Mouse (Mus musculus) left cerebral cortex, postnatal 25 days (tissue): ENCODE measurements around the gene Methig1. TPM values are rescaled to one million over a fixed set of nuclear protein-coding genes. Genes with fewer than 3 reads are reported as not detected.
"Not testable (repeated sequence)": the region's sequence is repeated elsewhere in the genome, so short reads cannot be mapped to it uniquely, and the experiment has no call there.

Source experiments
- DNase-seq, 2 experiments: peaks; one replicate each; pipeline ENCODE4 v3.0.0; 2022; ENCODE audit warnings: low spot score in 2 of 2, mixed read lengths in 1 of 2
- intact Hi-C: fragments of 180-260 bp; cut with DNase I; formaldehyde crosslinking; loops from one replicate; pipeline ENCODE4 v1.15.1; 2025
- total RNA-seq, 2 experiments: library from RNA; stranded (reverse); gene quantifications; 2 replicates each; pipeline ENCODE4 v1.2.3; 2021

Methig1 gene
- total RNA-seq, 2 experiments from 2014 or later: not detected

- intact Hi-C loops: loop anchor here (5.0 kb wide), 1 partner anchor 35 kb away; no protein-coding TSS in a partner anchor
- DNase-seq: not testable (repeated sequence)
Measured at GRCm38 (mm10) chr15:100332077-100332961, 20.6 kb upstream of the Methig1 start.

DNA sequence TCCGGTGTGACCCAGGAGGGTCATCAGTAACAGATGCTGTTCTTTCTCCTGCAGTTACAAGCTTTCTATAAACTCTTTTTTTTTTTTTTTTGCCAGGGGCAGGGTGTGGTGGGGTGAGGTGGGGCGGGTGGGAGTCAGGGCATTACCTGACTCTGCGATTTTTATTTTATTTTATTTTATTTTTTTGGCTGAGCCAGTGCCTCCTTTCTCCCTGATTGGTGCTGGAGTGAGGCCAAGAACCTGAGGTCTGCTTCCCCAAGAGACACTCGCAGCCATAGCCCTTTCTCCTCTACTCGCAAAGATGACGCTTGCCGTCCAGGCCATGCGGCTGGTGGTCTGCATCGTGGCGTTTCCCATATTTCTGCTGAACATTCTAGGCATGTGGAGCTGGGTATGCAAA, 18.3 kb upstream of the Methig1 start, which contains the start of gene Mettl7a3:
Mettl7a3 (plus strand) TSS at position 301 of the 400 bp plus-strand sequence.
- DNase-seq: no peak
- intact Hi-C loops: loop anchor here (5.0 kb wide), 1 partner anchor 33 kb away; no protein-coding TSS in a partner anchor

DNA sequence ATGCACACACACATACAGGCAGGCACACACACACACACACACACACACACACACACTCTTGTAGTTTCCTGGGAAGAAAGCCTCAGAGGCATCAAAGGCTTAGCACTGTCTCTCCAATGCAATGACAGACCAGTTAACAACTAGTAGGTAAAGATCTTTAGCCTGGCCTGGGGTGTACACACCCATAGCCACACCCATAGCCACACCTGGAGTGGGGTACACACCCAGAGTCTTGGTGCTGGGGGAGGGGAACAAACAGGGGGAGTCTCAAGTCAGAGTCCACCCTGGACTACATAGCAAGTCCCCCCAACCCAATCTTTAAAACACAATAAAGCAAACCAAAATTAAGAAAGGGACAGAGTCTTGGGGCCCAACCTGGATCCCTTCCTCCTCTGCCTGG, 15.6 kb upstream of the Methig1 start:
- intact Hi-C loops, DNase-seq: not testable (repeated sequence)

GRCm38 (mm10) chr15:100337847-100338246, 15.1 kb upstream of the Methig1 start:
- peak; percentile 26 to 39 for DNase-seq
- intact Hi-C loops: loop anchor here (1.0 kb wide), 1 partner anchor 30 kb away; no protein-coding TSS in a partner anchor

- DNase-seq, intact Hi-C loops: not testable (repeated sequence)
Measured at GRCm38 (mm10) chr15:100341314-100341980, 11.5 kb upstream of the Methig1 start.

DNA sequence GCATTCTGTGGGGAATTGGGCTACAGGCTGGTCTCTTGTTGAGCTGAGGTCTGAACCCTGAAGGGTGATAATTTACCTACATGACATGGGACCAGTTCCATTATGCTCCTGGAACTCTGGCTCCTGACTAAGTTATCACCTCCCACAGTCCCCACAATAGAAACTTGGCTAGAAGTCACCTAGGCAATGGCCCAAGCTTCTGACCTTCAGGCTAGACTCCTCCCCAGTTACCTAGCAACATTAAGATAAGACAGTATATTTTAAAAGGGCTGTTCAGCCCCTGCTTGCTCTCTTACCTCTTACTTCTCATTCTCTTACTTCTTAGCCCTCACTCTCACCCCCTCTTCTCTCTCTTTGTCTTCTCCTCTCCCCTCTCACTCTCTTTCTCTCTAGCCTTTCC, 7.5 kb upstream of the Methig1 start:
- DNase-seq: no peak
- intact Hi-C loops: no loop called here

- DNase-seq: no peak
Measured at GRCm38 (mm10) chr15:100346761-100347160, 6.2 kb upstream of the Methig1 start.

GRCm38 (mm10) chr15:100349496-100349895, 3.5 kb upstream of the Methig1 start:
- intact Hi-C loops: no loop called here
- DNase-seq: no peak

More at GRCm38 (mm10) chr15:100346761-100347160, 6.2 kb upstream of the Methig1 start:
- intact Hi-C loops: no loop called here

DNA sequence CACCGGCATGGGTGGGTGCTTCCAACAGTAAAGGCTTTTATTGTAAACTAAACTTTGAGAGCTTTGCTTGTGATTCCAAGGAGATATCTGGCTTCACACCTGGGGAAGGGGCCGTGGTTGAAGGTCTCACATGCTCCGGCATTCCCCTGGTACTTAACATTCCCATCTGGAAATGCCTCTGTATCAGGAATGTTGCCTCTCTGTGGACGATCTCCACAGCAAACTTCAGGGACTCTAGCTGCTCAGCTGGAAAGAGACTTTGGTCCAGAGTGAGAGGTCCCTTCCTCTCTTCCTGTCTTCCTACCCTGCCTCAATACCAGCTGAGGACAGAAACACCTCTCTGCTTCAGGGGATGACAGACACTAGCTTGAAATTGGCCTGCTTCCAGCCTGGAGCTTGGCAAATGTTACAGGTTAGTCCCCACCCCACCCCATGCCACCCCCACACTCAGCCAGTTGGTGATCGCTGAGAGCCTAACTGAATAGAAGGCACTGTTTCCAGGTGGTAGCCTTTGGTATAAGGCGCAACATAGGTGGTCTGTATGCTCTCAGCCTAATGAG, 1.4 kb upstream of the Methig1 start:
- no peak for DNase-seq
- intact Hi-C loops: no loop called here

GRCm38 (mm10) chr15:100353399-100353798, 450 bp downstream of the Methig1 start:
- DNase-seq, intact Hi-C loops: not testable (repeated sequence)

DNA sequence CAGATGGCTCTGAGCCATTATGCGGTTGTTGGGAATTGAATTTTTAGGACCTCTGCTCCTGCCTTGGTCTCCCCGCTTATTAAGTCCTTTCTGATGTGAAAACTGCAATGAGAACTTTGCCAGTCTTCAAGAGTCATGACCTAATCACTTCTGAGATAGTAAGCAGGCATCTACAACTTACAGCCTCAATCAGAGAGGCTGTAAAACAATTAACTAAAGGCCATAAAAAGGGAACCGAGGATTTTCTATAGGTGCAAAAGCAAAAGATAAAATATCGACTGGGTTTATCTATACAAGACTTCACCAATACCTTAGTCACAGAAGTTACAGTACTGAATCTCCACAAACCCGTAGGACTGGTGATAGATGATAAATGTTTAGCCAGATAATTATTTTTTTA, 2.9 kb downstream of the Methig1 start:
- DNase-seq: no peak

GRCm38 (mm10) chr15:100364242-100364641, 11.3 kb downstream of the Methig1 start, which contains the start of gene Higd1c:
Higd1c (plus strand) TSS chr15:100364542.
- intact Hi-C loops: no loop called here
- no peak for DNase-seq

More for the DNA sequence above, 2.9 kb downstream of the Methig1 start:
- intact Hi-C loops: no loop called here

DNA sequence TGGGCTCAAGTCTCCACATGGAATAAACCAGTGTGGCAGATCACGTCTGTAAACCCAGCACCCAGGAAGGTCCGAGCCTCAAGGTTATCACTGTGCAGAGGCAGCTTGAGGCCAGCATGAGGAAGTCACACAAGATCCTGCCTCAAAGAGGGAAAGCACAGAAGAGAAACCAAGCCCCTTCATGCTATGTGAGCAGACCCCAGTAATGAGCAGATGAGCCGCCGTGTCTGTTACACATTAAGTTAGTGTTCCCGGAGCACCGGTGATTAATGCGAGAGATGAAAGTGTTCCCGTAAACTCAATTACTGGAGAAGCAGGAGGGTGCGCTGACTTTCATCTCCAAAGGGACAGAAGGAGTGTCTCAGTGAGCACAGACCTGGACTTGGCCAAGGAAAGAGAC, 13.0 kb downstream of the Methig1 start:
- intact Hi-C loops: loop anchor here (5.0 kb wide), 1 partner anchor 34 kb away; the partner anchor contains the start of gene Mettl7a3
- not testable (repeated sequence) for DNase-seq

GRCm38 (mm10) chr15:100367119-100367518, 14.2 kb downstream of the Methig1 start:
- intact Hi-C loops: loop anchor here (5.0 kb wide), 1 partner anchor 35 kb away; the partner anchor contains the start of gene Mettl7a3
- DNase-seq: no peak

DNA sequence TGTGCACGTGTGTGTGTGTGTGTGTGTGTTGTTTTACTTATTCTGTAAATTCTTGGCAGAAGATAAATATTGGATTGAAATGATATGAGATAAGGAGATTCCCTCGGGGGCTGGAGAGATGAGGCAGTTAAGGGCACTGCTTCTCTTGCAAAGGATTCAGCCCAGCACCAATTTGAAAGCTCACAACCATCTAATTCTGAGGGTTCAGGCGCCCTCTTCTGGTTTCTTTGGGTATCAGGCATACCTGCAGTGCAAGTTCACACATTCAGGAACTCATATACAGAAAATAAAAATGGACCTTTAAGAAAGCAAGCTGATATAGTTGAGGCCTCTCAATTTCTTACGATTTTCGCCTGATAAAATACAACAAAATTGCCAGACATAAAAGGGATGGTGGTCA, 22.1 kb downstream of the Methig1 start:
- intact Hi-C loops: no loop called here
- DNase-seq: peak; percentile 72 to 85

- DNase-seq: peak in 1 of 2 experiments; percentile 15
- intact Hi-C loops: not testable (repeated sequence)
Measured at GRCm38 (mm10) chr15:100377847-100378505, 25.0 kb downstream of the Methig1 start.

DNA sequence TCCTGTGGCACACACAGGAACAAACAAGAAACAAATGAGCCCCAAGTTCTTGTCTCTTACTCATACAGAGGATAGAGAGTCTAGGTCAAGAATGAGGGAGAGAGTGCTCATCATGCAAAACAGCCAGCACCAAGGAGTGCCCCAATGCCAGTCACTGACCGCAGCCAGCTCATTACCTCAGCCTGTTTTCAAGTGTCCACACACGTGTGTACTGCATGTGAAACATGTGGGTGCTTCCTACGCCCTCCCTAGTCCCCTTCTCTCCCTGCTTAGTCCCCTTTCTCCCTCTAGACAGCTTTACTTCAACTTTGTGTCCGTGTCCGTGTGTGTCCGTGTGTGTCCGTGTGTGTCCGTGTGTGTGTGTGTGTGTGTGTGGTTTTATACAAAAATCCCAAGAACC, 26.7 kb downstream of the Methig1 start:
- intact Hi-C loops: no loop called here
- no peak for DNase-seq

DNA sequence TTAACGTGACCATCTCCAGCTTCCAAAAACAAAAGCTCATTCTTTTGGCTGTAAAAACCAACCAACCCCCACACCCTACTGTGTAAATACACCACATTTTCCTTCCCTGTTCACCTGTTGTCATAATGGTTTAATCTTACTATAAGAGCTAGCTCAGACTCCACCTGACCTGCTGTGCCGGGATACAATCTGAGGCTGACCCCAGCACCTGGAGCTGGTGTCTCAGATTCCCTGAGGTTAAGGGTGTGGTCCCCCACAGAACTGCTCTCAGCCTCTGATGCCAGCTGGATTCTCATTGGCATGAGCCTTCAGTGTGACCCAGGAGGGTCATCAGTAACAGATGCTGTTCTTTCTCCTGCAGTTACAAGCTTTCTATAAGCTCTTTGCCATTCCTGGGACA, 27.2 kb downstream of the Methig1 start:
- DNase-seq: no peak
- intact Hi-C loops: no loop called here

DNA sequence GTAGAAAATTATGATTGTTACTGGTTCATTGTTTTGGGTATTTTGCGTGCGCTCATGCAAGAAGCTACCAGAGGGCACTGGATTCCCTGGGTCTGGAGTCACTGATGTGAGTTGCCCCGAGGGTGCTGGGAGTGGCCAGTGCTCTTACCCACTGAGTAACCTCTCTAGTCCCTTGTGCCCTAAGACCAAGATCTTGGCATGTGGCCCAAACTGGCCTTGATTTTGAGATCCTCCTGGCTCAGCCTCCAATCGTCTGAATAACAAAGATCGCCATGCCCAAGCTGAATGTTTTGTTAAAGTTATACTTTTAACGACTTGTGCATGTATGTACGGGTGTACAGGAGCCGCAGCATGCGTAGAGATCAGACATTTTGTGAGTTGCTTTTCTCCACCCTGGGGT, 32.8 kb downstream of the Methig1 start:
- no peak for DNase-seq
- intact Hi-C loops: loop anchor here (5.0 kb wide), 1 partner anchor 72 kb away; no protein-coding TSS in a partner anchor
